Mouse (Mus musculus) layer of hippocampus, adult 8-10 months (tissue): ENCODE measurements around the gene Abca15. TPM values are rescaled to one million over a fixed set of nuclear protein-coding genes. Genes with fewer than 3 reads are reported as not detected.
"Not testable (repeated sequence)": the region's sequence is repeated elsewhere in the genome, so short reads cannot be mapped to it uniquely, and the experiment has no call there.

Experiments
- DNase-seq, 2 experiments: peaks; one replicate each; pipeline ENCODE4 v3.0.0; 2022; ENCODE audit warnings: low spot score in 2 of 2
- total RNA-seq, 4 experiments: library from RNA; stranded (reverse); gene quantifications; 2 replicates each; pipeline ENCODE4 v1.2.4; 2022

Gene Abca15
- not detected for total RNA-seq

DNA sequence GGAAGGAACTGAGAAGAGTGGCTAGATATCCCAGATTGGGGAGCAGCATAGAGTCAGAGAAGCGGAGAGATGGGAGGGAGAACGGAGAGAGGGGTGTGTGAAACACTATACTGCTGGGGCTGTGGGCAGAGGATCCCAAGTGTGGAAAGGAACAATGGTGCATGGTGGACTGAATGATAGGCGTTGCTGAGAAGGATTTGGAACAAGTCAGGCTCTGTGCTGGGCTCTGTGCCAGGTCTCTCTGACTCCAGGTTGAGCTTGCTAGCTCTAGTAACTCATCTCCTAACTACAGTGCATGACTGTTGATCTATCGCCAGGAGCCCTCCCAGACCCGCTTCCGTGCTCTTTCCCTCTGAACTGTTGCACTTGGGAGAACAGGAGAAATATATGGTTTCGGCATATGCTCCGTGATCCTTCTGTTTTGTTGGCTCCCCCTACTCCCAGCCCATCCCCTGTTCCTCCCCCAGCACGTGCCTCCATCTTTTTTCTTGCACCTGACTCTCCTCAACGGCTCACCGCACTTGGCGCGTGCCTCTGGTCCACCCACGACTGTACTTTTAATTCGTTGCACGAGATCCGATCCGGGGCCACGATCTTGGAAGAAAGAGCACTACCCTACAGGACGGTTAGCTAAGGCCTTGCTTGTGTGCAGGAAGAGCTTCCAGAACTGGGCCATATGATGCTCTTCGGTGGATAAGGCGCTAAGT, at the start of gene Abca15:
Abca15 (plus strand) TSS at position 584 of the 707 bp plus-strand sequence.
- no peak for DNase-seq

GRCm38 (mm10) chr7:120285286-120285685, 43.2 kb upstream of the Abca15 start:
- DNase-seq, result no peak

DNA sequence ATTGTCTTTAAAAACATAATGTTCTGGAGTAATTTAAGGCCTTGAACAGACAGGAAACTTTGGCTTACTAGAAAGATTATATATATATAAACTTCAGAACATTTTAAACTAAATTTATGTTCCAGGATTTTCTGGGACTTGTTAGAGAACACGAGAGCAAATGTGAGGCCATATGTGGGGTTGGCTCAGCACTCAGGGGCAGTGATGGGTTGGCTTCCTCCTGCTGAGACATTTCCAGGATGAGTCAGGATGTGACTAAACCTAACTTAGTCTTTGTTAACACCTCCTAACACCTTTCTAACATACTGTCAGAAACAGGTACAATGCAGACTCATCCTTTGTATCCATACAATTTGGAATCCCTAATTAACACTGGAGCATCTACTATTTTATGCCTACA, 12.4 kb upstream of the Abca15 start:
- DNase-seq, result peak in 1 of 2 experiments; percentile 16

DNA sequence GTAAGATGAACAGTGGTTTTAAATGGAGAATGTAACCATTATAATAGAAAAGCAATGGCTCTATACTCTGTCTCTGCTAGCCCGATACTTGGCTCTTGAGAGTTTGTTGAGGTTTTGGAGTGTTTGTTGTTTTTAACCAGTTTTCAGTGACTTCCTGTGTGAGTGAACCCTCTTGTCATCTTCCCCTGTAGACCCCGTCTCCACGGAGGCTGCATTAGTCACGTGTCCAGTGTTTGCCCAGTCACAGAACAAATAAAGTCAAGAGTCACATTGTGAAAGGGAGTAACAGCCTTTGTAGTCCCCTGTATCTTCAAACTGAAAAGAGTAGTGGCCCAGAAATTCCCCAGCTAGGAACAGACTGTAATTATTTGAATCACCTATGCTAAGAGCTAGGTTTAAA, 5.5 kb upstream of the Abca15 start:
- no peak for DNase-seq

GRCm38 (mm10) chr7:120325911-120326310, 2.6 kb upstream of the Abca15 start:
- not testable (repeated sequence) for DNase-seq

DNA sequence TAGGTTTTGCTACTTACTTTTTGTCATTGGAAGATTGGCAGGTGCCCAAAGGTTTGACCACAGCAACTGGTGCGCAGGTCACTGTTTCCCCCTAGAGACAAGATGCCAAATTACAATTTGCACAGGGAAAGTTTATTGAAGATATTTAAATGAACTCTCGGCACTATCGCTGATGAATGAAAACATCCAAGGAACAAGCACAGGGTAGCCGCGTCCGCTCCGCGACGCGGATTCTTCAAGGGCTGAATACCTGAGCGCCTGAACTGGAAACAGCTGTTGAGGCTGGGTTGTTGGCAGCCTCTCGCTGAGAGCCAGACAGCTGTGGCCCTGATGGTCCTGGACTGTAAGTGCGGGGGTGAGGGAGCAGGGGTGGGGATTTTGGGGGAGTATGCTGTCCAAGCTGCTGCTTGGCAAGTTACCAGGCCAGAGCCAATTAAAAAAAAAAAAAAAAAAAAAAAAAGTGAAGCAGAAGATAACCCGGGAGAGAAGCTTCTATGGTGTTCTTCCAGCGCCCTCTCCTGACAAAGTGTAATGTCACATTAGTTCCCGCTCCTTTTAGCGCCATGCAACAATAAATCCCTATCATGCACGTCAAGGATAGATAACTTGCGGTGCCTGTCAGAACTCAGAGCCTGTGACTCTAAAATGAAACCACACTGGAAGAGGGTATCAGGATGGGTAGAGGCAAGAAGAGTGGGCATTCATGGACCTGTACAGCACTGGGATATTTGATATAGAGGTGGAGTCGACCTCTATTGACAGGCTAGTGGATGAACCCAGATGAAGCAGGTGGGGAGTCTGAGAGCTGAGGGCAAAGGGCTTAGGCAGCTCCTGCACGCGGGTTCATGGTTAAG, 1.0 kb upstream of the Abca15 start:
- DNase-seq, result peak; percentile 11 to 49

DNA sequence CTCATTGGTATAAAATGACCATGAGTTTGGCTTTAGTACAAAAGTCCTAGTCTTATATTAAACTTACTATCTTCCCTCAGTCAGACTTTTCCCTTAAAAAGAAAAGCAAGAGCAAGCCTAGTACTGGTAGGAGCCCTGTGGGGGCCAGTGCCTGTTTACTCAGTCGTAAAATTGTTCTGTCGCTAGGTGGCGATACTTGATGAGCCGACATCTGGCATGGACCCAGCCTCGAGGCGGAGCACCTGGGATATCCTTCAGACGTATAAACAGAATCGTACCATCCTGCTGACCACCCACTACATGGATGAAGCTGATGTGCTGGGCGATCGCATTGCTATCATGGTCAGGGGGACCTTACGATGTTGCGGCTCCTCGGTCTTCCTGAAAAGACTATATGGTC, 32.7 kb downstream of the Abca15 start:
- DNase-seq, result no peak

- no peak for DNase-seq
These were observed 81.0 kb downstream of the Abca15 start, which contains the start of gene Abca16 for GRCm38 (mm10) chr7:120409447-120409846. Abca16 (plus strand) TSS chr7:120409647.

DNA sequence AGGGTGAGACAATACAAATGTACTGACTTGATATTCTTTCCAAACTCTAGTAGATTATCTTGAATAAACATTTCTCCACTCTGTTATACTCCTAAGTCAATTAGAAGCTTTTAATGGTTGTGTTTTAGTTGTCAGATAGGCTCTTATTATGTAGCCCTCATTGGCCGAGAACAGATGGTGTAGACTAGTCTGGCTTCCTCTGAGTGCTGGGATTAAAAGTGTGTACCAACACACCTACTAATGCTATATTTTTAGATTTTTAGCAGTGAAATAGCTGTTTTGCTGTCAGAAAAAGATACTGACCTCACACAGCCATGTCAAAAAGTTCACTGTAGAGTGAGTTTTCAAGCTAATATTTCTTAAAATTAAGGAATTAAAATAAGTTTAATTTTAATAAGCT, 83.9 kb downstream of the Abca15 start:
- no peak for DNase-seq

DNA sequence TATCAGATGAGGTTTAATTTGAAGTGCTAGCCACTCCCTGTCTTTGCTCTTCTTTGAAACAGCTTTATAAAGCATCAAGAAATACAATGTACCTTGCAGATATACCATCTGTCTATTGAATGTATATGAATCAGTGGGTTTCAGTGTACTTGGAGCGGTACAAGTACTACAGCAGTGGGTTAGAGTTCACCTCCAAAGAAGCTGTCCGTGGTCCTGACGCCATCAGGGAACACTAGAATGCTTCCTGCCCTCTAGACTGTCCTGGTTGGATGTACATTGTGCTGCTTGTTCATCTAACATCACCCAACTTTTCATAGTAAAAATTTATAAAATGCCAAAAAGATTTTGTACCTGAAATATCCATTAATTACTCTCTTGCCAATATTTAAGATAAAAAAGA, 98.2 kb downstream of the Abca15 start:
- no peak for DNase-seq

DNA sequence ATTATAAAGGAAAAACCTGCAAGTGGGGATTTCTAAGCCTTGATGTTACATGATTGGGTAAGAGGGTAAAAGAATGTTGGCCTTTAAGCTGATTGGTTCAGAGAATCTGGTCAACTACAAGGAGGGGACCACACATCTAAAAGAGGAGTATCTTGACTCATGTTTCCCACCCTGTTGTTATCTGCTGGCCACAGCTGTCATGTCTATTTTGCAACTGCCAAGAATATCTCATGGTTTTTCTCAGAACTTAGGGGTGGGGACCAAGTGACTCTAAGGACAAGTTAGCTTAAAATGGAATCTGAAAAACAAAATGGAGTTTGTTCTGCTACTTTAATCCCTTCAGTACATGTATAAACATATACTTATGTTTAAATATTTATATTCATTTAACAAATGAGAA, 103.0 kb downstream of the Abca15 start:
- DNase-seq, result no peak

Other genes starting within 250 kb of the Abca15 start
- under 1 TPM; 0.25 to 0.58 (median 0.38) TPM for gene Dnah3, start 233.4 kb upstream of the Abca15 start, total RNA-seq
- 10 to 100 TPM; 10.3 to 17.6 (median 13.0) TPM for gene Tmem159, start 226.3 kb upstream of the Abca15 start, total RNA-seq
- under 1 TPM in 2 of 4 experiments, not detected in 2; 0.39 to 0.49 TPM for gene Zp2, start 183.4 kb upstream of the Abca15 start, total RNA-seq
- gene Anks4b, start 154.8 kb upstream of the Abca15 start, total RNA-seq, result under 1 TPM; 0.22 to 0.45 (median 0.34) TPM
- gene Crym, start 126.6 kb upstream of the Abca15 start, total RNA-seq, result 100 to 1,000 TPM; 228 to 257 (median 245) TPM
- gene Abca14, start 124.7 kb upstream of the Abca15 start, total RNA-seq, result not detected
- gene Abca16, start 81.0 kb downstream of the Abca15 start, total RNA-seq, result not detected